Mouse (Mus musculus): Measurements from ENCODE around the gene Tubd1. TPM values are rescaled to one million over a fixed set of nuclear protein-coding genes. Genes with fewer than 3 reads are reported as not detected.

The Tubd1 gene
- total RNA-seq, 2 experiments from 2014 or later = 5.5 to 6.4 TPM

DNA sequence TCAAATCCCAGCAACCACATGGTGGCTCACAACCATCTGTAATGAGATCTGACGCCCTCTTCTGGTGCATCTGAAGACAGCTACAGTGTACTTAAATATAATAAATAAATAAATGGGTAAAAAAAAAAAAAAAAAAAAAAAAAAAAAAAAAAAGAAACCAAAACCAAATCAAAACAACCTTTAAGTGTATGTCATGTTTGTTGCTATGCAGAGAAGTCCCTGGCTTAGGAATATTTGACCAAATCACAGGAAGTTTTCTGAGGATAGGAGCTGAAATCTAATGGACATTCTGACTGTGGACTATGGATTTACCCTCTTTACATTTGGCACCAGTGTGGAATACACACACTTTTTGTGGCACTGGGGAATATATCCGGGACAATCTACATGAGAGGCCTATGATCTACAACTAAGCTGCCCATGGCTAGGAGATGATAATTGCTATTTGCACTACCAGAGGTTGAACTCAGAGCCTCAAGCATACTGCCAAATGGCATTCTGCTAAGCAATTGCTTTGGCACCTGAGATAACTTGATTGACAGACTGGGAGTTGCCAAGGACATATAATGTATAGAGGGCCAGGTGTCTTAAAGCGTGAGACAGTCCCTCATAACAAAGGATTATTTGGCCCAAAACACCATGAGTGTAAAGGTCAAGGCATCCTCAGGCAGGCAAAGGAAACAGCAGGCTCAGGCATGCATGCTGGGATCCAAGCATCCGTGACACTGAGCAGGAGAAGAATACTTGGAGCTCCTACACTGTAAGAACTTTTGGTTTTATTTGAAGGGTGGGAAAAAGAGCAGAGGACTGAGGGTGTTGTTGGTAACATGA, 54.8 kb downstream of the Tubd1 start:
- DNase-seq = no peak

GRCm38 (mm10) chr11:86600209-86600557, 55.4 kb downstream of the Tubd1 start:
- no peak for DNase-seq

GRCm38 (mm10) chr11:86602116-86602515, 57.3 kb downstream of the Tubd1 start:
- no peak for DNase-seq

DNA sequence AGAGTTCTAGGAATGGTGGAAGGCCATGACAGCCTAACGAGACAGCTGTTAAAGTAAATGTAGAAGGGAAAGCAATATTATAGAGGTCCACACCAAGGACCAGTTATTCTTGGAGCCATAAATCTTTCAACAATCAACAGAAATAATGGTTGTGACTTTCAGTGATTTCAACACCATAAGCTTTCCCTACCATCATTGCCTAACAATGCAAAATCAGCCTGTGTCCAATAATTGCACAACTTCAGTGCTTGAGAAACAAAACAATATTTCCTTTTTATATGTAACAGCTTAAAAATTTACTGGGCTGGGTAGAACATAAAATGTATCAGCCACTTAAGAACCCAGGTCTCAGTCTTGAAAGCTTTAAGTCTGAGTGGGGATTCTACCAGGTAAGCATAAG, 58.9 kb downstream of the Tubd1 start:
- no peak for DNase-seq

- DNase-seq = no peak
These were observed 59.5 kb downstream of the Tubd1 start for GRCm38 (mm10) chr11:86604289-86604688.

- no peak for DNase-seq
These were observed 60.1 kb downstream of the Tubd1 start for GRCm38 (mm10) chr11:86604732-86605520.

DNA sequence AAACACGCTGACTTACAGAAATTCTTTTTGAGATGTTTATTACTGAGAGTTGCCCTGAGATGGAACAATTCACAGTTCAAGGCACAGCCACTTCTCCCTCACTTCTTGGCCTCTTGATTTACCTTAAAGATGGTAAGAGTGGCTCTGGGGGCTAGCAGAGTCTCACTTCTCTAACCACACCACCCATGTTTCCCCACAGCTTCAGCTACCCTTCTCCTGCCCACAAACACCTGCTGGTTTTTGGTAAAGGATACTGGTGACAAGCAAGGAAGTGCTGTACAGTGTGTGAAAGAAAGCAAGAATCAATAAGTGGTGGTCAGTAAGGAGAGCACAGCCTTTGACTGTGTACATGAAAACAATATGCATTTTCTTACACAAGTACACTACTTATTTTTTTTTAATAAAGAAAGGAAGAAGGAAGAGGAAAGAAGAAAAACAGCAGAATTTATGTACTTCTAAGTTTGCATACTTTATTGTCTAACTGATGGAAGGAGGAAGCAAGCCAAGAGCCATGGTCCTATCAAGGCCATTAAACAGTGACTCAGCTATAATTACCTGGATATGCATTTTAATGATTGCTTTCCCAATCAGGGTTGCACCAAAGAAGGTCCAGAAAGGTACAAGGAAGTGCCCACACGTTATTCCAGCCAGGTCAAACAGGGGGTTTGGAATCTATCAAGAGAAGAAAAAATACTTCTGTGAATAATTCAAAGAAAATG, 62.0 kb downstream of the Tubd1 start:
- no peak for DNase-seq

- DNase-seq = no peak
These were observed 63.1 kb downstream of the Tubd1 start for GRCm38 (mm10) chr11:86607808-86608350.

DNA sequence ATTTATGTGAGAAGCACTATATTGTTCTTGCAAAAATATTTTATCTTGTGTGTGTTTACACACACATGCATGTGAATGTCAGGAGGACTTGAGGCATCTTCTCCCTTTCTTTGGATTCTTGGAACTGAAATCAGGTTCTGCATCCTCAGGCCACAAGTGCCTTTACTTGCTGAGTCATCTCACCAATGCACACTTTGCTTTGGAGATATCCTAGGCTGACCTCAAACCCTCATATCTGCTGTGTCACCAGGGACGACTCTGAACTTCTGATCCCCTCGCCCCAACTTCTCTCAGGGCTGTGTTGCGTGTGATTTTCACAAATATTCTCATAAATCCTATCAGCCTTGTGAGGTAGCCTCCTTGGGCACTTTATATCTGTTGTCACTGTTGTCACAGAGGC, 65.4 kb downstream of the Tubd1 start:
- DNase-seq = no peak

GRCm38 (mm10) chr11:86611991-86612390, 67.2 kb downstream of the Tubd1 start:
- no peak for DNase-seq

DNA sequence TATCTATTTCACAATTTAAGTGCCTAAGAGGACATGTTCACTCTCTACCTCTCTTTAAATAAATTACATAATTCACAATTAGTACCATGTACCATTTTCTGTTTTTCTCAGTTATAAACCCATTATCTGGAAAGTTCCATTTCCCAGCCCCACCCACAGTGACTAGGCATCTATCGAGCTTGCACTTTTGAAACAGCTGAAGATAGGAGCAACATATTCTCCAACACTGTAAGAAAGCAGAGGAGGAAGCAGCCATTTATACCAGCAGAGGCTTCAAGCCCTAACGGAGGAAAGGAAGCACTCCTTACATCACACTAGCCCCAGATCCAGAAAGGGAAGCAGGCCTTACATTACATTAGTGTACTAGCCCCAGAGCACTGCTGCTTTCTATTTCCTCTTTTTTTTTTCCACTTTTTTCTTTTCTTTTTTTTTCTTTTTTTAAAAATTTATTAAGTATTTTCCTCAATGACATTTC, 69.3 kb downstream of the Tubd1 start:
- DNase-seq = no peak

GRCm38 (mm10) chr11:86614607-86615006, 69.8 kb downstream of the Tubd1 start:
- DNase-seq = no peak

Small RNA genes within 50 kb of the gene (microRNA-seq; reads per million reads assigned to microRNA genes)
- 9,240 to 18,804 reads per million in 2 experiments for gene Mir21a (ENCODE audit: borderline replicate concordance in 2 of 2)

Other genes starting within 250 kb of the Tubd1 start
- gene Med13, start 187.4 kb upstream of the Tubd1 start, total RNA-seq (2021) = 10 to 100 TPM; 33.2 to 35.2 TPM
- 10 to 100 TPM; 41.5 to 48.9 TPM for gene Rnft1, start 60.3 kb upstream of the Tubd1 start, total RNA-seq (2021)
- 10 to 100 TPM; 19.0 to 20.2 TPM for gene Rps6kb1, start 186 bp upstream of the Tubd1 start, total RNA-seq (2021)
- 10 to 100 TPM; 83.0 to 89.8 TPM for gene Vmp1, start 138.8 kb downstream of the Tubd1 start, total RNA-seq (2021)
- 1 to 10 TPM; 5.1 to 5.3 TPM for gene Ptrh2, start 139.0 kb downstream of the Tubd1 start, total RNA-seq (2021)
- gene Cltc, start 212.6 kb downstream of the Tubd1 start, total RNA-seq (2021) = 100 to 1,000 TPM; 111 to 112 TPM

All from gastrocnemius, postnatal 25 days (tissue).